Mouse (Mus musculus) heart, embryonic 10.5 days (tissue): ENCODE measurements at regions not wholly inside any gene's neighbourhood (a gene's known extent, or its start where the extent isn't known, plus 50 kb on each side); places are given as distances from the start of the nearest gene placed in this dataset.
A peak's percentile ranks its signal among the peaks of the same experiment; 100 is the strongest.

Source experiments
- DNase-seq: peaks from one replicate; pipeline ENCODE4 v3.0.0-alpha.2; 2017; ENCODE audit warnings: low spot score
- H3K27ac ChIP-seq: fragments of 300-500 bp; sonication (generic); 2 replicates; pipeline ENCODE4 v1.5.1; 2016; ENCODE audit warnings: mild to moderate bottlenecking
- H3K27me3 ChIP-seq: fragments of 300-500 bp; sonication (generic); 2 replicates; pipeline ENCODE4 v1.6.1; 2016; ENCODE audit warnings: mild to moderate bottlenecking; ENCODE audit not compliant: poor library complexity, insufficient read depth, severe bottlenecking
- H3K36me3 ChIP-seq: fragments of 300-500 bp; sonication (generic); 2 replicates; pipeline ENCODE4 v1.6.1; 2016; ENCODE audit warnings: mild to moderate bottlenecking, moderate library complexity
- H3K4me1 ChIP-seq: fragments of 300-500 bp; sonication (generic); 2 replicates; pipeline ENCODE4 v1.6.1; 2016; ENCODE audit warnings: mild to moderate bottlenecking
- H3K4me3 ChIP-seq: fragments of 300-500 bp; sonication (generic); 2 replicates; pipeline ENCODE4 v1.5.1; 2016; ENCODE audit warnings: mild to moderate bottlenecking, moderate library complexity
- H3K9me3 ChIP-seq: fragments of 300-500 bp; sonication (generic); 2 replicates; pipeline ENCODE4 v1.6.1; 2016; ENCODE audit warnings: mild to moderate bottlenecking, moderate library complexity
- WGBS: fragments of 180-500 bp; shearing (Covaris S2); methylation state at CpG from one replicate; pipeline ENCODE4 v1.1.7; 2016; 5-methylcytosine and 5-hydroxymethylcytosine counted together

- no peaks in the 10 kb centered on the region for H3K27me3 ChIP-seq
- H3K36me3 ChIP-seq: no peaks in the 10 kb centered on the region
- DNase-seq: no peak
- no peak overlapping the region for H3K27ac ChIP-seq
- no peaks in the 10 kb centered on the region for H3K9me3 ChIP-seq
- WGBS: 73% methylated on average over 4 of the region's 4 CpGs
- H3K4me1 ChIP-seq: peaks cover 7% of the 10 kb centered on the region
- H3K4me3 ChIP-seq: no peak overlapping the region
Measured at GRCm38 (mm10) chr3:41401881-41402280, 153.7 kb upstream of the Jade1 start.

GRCm38 (mm10) chr3:41389868-41390267 is 165.7 kb upstream of the Jade1 start:
- Histone ChIP-seq H3K4me1 (peaks cover 8% of the 10 kb centered on the region; the same call in 1 of the 2 replicates), H3K4me3 (no peak overlapping the region), H3K36me3 (no peaks in the 10 kb centered on the region), H3K9me3 (no peaks in the 10 kb centered on the region), H3K27ac (no peak overlapping the region), H3K27me3 (no peaks in the 10 kb centered on the region)
- 54% methylated on average over 6 of the region's 6 CpGs for WGBS
- no peak for DNase-seq

- peaks cover 8% of the 10 kb centered on the region; the same call in 1 of the 2 replicates for H3K4me1 ChIP-seq
- H3K9me3 ChIP-seq: no peaks in the 10 kb centered on the region
- no peak overlapping the region for H3K27ac ChIP-seq
- no peaks in the 10 kb centered on the region for H3K36me3 ChIP-seq
- whole genome bisulfite sequencing: 66% methylated on average over 9 of the region's 9 CpGs
- DNase-seq: no peak
- no peak overlapping the region for H3K4me3 ChIP-seq
- H3K27me3 ChIP-seq: no peaks in the 10 kb centered on the region
Measured at GRCm38 (mm10) chr3:41387469-41388212, 167.9 kb upstream of the Jade1 start.

GRCm38 (mm10) chr3:41386299-41386698 is 169.2 kb upstream of the Jade1 start:
- Histone ChIP-seq H3K27ac (no peak overlapping the region), H3K9me3 (no peaks in the 10 kb centered on the region), H3K4me1 (peaks cover 8% of the 10 kb centered on the region; the same call in 1 of the 2 replicates), H3K36me3 (no peaks in the 10 kb centered on the region), H3K4me3 (no peak overlapping the region), H3K27me3 (no peaks in the 10 kb centered on the region)
- DNase-seq: no peak
- 50% methylated on average over 5 of the region's 5 CpGs for WGBS

GRCm38 (mm10) chr3:41384410-41384809 is 171.1 kb upstream of the Jade1 start:
- Histone ChIP-seq H3K4me1 (peaks cover 8% of the 10 kb centered on the region; the same call in 1 of the 2 replicates), H3K4me3 (no peak overlapping the region), H3K27ac (no peak overlapping the region), H3K27me3 (no peaks in the 10 kb centered on the region), H3K9me3 (no peaks in the 10 kb centered on the region), H3K36me3 (no peaks in the 10 kb centered on the region)
- no peak for DNase-seq
- WGBS: 80% methylated on average over 10 of the region's 10 CpGs

GRCm38 (mm10) chr3:41378576-41378975 is 177.0 kb upstream of the Jade1 start:
- DNase-seq: no peak
- Histone ChIP-seq H3K36me3 (no peaks in the 10 kb centered on the region), H3K9me3 (no peaks in the 10 kb centered on the region), H3K27ac (no peak overlapping the region), H3K4me3 (no peak overlapping the region), H3K4me1 (peaks cover 19% of the 10 kb centered on the region; the same call in 1 of the 2 replicates), H3K27me3 (no peaks in the 10 kb centered on the region)
- WGBS: 52% methylated on average over 5 of the region's 5 CpGs

GRCm38 (mm10) chr3:41377826-41378406 is 177.6 kb upstream of the Jade1 start:
- Histone ChIP-seq H3K4me3 (no peak overlapping the region), H3K27me3 (no peaks in the 10 kb centered on the region), H3K27ac (no peak overlapping the region), H3K4me1 (peaks cover 19% of the 10 kb centered on the region; the same call in 1 of the 2 replicates), H3K9me3 (no peaks in the 10 kb centered on the region), H3K36me3 (no peaks in the 10 kb centered on the region)
- no peak for DNase-seq
- 83% methylated on average over 5 of the region's 5 CpGs for WGBS

GRCm38 (mm10) chr3:41376848-41377582 is 178.5 kb upstream of the Jade1 start:
- H3K27me3 ChIP-seq: no peaks in the 10 kb centered on the region
- H3K27ac ChIP-seq: peak overlapping the region; percentile 32; the same call in 1 of the 2 replicates
- H3K36me3 ChIP-seq: no peaks in the 10 kb centered on the region
- WGBS: 47% methylated on average over 6 of the region's 6 CpGs
- peaks cover 19% of the 10 kb centered on the region; the same call in 1 of the 2 replicates for H3K4me1 ChIP-seq
- H3K9me3 ChIP-seq: no peaks in the 10 kb centered on the region
- H3K4me3 ChIP-seq: no peak overlapping the region
- DNase-seq: peak; percentile 80

GRCm38 (mm10) chr3:41375230-41375930 is 180.2 kb upstream of the Jade1 start:
- DNase-seq: no peak
- H3K36me3 ChIP-seq: no peaks in the 10 kb centered on the region
- H3K4me3 ChIP-seq: no peak overlapping the region
- WGBS: 71% methylated on average over 2 of the region's 2 CpGs
- peaks cover 19% of the 10 kb centered on the region; the same call in 1 of the 2 replicates for H3K4me1 ChIP-seq
- H3K27me3 ChIP-seq: no peaks in the 10 kb centered on the region
- H3K27ac ChIP-seq: no peak overlapping the region; the same call in 1 of the 2 replicates
- H3K9me3 ChIP-seq: no peaks in the 10 kb centered on the region

GRCm38 (mm10) chr3:41373198-41373597 is 182.3 kb upstream of the Jade1 start:
- H3K4me1 ChIP-seq: peaks cover 19% of the 10 kb centered on the region; the same call in 1 of the 2 replicates
- no peak overlapping the region for H3K4me3 ChIP-seq
- WGBS: 74% methylated on average over 5 of the region's 5 CpGs
- no peaks in the 10 kb centered on the region for H3K36me3 ChIP-seq
- no peaks in the 10 kb centered on the region for H3K9me3 ChIP-seq
- no peak overlapping the region for H3K27ac ChIP-seq
- no peaks in the 10 kb centered on the region for H3K27me3 ChIP-seq
- no peak for DNase-seq

GRCm38 (mm10) chr3:41368351-41369101 is 187.0 kb upstream of the Jade1 start:
- Histone ChIP-seq H3K27me3 (no peaks in the 10 kb centered on the region), H3K27ac (no peak overlapping the region), H3K4me1 (peaks cover 31% of the 10 kb centered on the region), H3K9me3 (no peaks in the 10 kb centered on the region), H3K4me3 (no peak overlapping the region), H3K36me3 (no peaks in the 10 kb centered on the region)
- WGBS: 75% methylated on average over 7 of the region's 7 CpGs
- DNase-seq: no peak

- WGBS: 35% methylated on average over 4 of the region's 4 CpGs
- Histone ChIP-seq H3K27me3 (no peaks in the 10 kb centered on the region), H3K4me3 (no peak overlapping the region; the same call in 1 of the 2 replicates), H3K27ac (peak overlapping the region; percentile 53; the same call in 1 of the 2 replicates), H3K9me3 (no peaks in the 10 kb centered on the region), H3K36me3 (no peaks in the 10 kb centered on the region), H3K4me1 (peaks cover 31% of the 10 kb centered on the region)
- DNase-seq: no peak
Measured at GRCm38 (mm10) chr3:41366764-41367163, 188.8 kb upstream of the Jade1 start.
